Mouse (Mus musculus) small intestine, adult 2 months (tissue): ENCODE results near the gene Gcn1l1. TPM values are rescaled to one million over a fixed set of nuclear protein-coding genes. Genes with fewer than 3 reads are reported as not detected.

Source experiments
- H3K27ac ChIP-seq: fragments of 200-500 bp; 2 replicates; pipeline ENCODE4 v1.5.1; 2012; ENCODE audit warnings: low read depth, low read length, control low read depth, inconsistent platforms; ENCODE audit not compliant: insufficient read depth
- H3K27me3 ChIP-seq: fragments of 200-500 bp; 2 replicates; pipeline ENCODE4 v1.6.1; 2012; ENCODE audit warnings: mild to moderate bottlenecking, moderate library complexity, low read length, inconsistent platforms; ENCODE audit not compliant: control insufficient read depth, insufficient read depth
- H3K36me3 ChIP-seq: fragments of 200-500 bp; 2 replicates; pipeline ENCODE4 v1.6.1; 2012; ENCODE audit warnings: mild to moderate bottlenecking, low read length, control low read depth, inconsistent platforms; ENCODE audit not compliant: control insufficient read depth, insufficient read depth
- H3K4me1 ChIP-seq: fragments of 200-500 bp; 2 replicates; pipeline ENCODE4 v1.6.1; 2012; ENCODE audit warnings: low read length, inconsistent platforms, mixed read lengths; ENCODE audit not compliant: control insufficient read depth, insufficient read depth, insufficient read length
- H3K4me3 ChIP-seq: fragments of 200-500 bp; 2 replicates; pipeline ENCODE4 v1.5.1; 2012; ENCODE audit warnings: low read depth, mild to moderate bottlenecking, control low read depth, inconsistent platforms, low read length, moderate library complexity
- CTCF ChIP-seq: fragments of 200-500 bp; IDR thresholded peaks from 2 replicates; pipeline ENCODE4 v1.5.1; 2012; ENCODE audit warnings: low read depth, mild to moderate bottlenecking, control low read depth, inconsistent platforms, low read length, moderate library complexity, mixed read lengths; ENCODE audit not compliant: insufficient replicate concordance, insufficient read length; ENCODE audit errors: extremely low read depth
- POLR2A ChIP-seq: fragments of 200-500 bp; IDR thresholded peaks from 2 replicates; pipeline ENCODE4 v1.6.1; 2012; ENCODE audit warnings: low read depth, mild to moderate bottlenecking, control low read depth, inconsistent platforms, low read length, moderate library complexity
- WGBS: fragments of 180-500 bp; shearing (Covaris S2); methylation state at CpG from one replicate; pipeline ENCODE4 v1.1.7; 2018; 5-methylcytosine and 5-hydroxymethylcytosine counted together
- polyA plus RNA-seq: library from polyadenylated mRNA; depleted of rRNA; stranded (reverse); fragments of >200 nt; gene quantifications from 2 replicates; pipeline ENCODE4 v1.2.3, GENCODE M21; 2012

Gene Gcn1l1
- polyA plus RNA-seq, 1 experiment, result 30.7 TPM

DNA sequence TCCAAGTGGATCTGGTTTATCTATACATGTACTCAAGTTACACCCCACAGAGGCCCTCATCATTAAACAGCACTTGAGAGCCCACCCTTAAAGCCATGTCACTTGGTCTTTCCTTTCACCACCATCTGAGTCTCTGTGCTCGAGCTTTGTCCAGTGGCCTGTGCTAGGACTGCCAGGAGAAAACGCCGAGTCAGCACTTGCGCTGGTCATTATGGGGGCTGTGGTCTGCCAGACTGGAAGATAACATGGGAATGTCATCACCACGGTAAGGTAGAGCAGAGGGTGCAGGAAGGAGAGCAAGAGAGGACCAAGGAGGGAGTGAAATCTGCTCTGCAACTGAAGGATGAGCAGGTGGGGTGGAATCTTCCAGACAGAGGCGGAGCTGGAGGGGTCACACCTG lies 93.3 kb downstream of the Gcn1l1 start:
- TF ChIP-seq CTCF, result no peak
- TF ChIP-seq POLR2A, result no peak
- Histone ChIP-seq H3K36me3 (no peaks in the 10 kb centered on the region), H3K27ac (no peak overlapping the region), H3K4me3 (no peak overlapping the region), H3K27me3 (no peaks in the 10 kb centered on the region), H3K4me1 (no peaks in the 10 kb centered on the region; the same call in 1 of the 2 replicates)
- 80% methylated on average over 6 of the region's 6 CpGs for WGBS

DNA sequence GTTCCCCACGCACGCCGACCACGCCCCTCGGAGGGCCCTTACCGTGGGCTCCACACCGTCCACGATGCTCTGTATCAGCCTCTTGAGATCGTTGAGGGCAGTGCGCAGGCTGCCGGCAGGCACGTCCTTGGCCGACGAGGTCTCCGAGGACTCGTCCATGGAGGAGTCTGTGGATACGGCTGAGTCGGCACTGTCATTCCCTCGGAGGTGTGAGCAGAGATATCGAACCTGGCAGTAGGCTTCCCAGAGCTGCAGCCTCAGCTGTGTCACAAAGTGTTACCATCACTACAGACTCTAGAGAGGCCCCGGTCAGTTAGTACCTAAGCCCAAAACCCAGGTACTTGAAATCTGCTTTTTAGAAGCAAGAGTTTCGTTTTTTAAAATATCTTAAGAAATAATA lies 97.6 kb downstream of the Gcn1l1 start:
- no peaks in the 10 kb centered on the region for H3K36me3 ChIP-seq
- H3K27me3 ChIP-seq, result no peaks in the 10 kb centered on the region
- no peak overlapping the region for H3K27ac ChIP-seq
- H3K4me3 ChIP-seq, result no peak overlapping the region
- 79% methylated on average over 22 of the region's 22 CpGs for WGBS
- TF ChIP-seq POLR2A (no peak), CTCF (no peak)
- H3K4me1 ChIP-seq, result no peaks in the 10 kb centered on the region

DNA sequence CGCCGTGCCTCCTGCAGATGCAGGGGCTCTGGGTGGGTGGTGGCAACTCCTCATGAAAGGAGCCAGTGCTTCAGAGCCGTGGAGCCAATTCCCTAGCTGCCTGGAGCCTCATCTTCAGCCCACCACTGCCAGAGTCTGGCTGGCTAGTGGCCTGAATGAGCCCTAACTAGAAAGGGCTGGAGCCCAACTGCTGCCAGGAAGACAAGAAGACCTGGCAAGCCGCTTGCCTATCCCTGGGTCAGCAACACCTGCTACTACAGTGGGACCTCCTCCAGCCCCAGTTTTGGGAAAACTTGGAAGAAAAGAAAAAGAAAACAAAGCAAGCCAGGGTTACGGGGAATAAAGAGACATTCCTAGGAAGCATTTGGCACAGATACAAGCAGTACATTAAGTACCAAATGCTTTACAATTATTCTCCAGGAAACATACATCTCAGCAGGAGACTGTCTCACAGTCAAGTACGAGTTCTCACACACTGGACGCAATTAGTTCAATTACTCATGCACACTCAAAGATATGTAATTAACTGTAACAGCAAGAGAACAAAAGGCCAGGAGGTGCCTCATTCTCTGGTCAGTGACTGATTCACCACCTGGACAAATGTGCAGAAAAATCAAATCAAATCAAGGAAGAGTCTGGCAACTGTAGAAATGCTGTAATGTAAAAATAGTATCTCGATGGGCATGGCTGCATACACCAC lies 101.5 kb downstream of the Gcn1l1 start:
- 71% methylated on average over 8 of the region's 8 CpGs for WGBS
- Histone ChIP-seq H3K4me1 (no peaks in the 10 kb centered on the region), H3K27ac (no peak overlapping the region), H3K36me3 (no peaks in the 10 kb centered on the region), H3K27me3 (no peaks in the 10 kb centered on the region), H3K4me3 (no peak overlapping the region)
- no peak for TF ChIP-seq POLR2A
- TF ChIP-seq CTCF, result no peak

DNA sequence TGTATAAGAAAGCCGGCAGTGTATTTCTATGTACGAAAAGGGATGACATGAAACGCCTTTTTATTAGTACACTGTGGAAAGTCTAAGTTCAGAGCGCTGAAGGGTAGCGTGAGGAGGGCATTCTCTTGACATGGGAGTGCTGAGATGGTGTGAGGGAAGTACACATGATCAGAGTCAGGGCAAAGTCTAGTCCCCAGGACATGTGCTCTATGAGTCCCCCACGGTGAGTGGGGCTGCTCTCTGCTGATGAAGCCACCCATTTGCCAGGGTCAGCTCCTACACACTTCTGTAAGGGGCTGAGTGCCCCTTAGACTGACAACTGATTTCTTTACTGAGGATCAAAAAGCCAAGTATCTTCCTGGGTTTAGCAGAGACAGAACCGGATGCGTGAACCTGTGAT lies 102.2 kb downstream of the Gcn1l1 start:
- no peaks in the 10 kb centered on the region for H3K27me3 ChIP-seq
- no peaks in the 10 kb centered on the region for H3K36me3 ChIP-seq
- H3K4me1 ChIP-seq, result no peaks in the 10 kb centered on the region
- no peak overlapping the region for H3K4me3 ChIP-seq
- TF ChIP-seq POLR2A (no peak), CTCF (no peak)
- 67% methylated on average over 8 of the region's 8 CpGs for WGBS
- H3K27ac ChIP-seq, result no peak overlapping the region

DNA sequence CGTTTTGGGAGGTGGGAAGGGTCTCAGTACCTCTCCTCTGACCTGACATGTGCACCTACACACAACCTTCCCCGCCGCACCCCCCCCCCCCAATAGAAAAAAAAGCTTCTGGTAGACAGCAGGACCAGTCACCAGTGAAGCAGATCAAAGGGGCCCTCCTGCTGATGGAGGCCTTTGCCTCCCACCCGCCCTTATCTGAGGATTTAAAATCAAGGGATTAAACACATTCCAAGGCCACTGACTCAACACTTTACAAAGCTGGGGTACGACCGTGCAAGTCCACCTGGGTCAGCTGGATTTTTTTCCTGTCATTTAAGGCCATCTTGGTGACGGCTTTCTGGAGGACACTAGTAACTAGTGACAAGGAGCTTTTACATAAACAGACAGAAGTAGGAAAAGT lies 102.8 kb downstream of the Gcn1l1 start:
- no peaks in the 10 kb centered on the region for H3K27me3 ChIP-seq
- H3K27ac ChIP-seq, result no peak overlapping the region
- 46% methylated on average over 7 of the region's 7 CpGs for WGBS
- no peaks in the 10 kb centered on the region for H3K36me3 ChIP-seq
- no peaks in the 10 kb centered on the region for H3K4me1 ChIP-seq
- H3K4me3 ChIP-seq, result no peak overlapping the region
- no peak for TF ChIP-seq CTCF
- TF ChIP-seq POLR2A, result no peak

DNA sequence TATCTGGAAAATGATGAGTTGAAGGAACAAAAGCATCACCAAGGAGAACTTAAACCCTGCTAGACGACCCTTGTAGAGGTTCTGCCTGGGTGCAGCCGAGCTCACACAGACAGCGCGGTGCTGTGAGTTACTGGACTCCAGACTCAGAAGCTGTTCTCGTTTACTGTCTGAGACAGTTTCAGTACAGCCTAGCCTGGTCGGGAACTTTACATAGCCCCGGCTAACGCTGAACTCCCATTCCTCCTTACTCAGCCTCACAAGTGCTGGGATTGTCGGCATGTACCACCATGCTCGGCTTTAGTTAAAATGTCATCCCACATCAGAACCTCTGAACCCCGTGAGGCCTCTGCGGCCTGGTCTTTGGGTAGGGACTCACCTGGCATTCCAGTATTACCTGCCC lies 103.9 kb downstream of the Gcn1l1 start:
- no peak overlapping the region for H3K27ac ChIP-seq
- no peak overlapping the region for H3K4me3 ChIP-seq
- no peaks in the 10 kb centered on the region for H3K4me1 ChIP-seq
- TF ChIP-seq POLR2A (no peak), CTCF (no peak)
- 89% methylated on average over 12 of the region's 12 CpGs for WGBS
- no peaks in the 10 kb centered on the region for H3K27me3 ChIP-seq
- H3K36me3 ChIP-seq, result no peaks in the 10 kb centered on the region

DNA sequence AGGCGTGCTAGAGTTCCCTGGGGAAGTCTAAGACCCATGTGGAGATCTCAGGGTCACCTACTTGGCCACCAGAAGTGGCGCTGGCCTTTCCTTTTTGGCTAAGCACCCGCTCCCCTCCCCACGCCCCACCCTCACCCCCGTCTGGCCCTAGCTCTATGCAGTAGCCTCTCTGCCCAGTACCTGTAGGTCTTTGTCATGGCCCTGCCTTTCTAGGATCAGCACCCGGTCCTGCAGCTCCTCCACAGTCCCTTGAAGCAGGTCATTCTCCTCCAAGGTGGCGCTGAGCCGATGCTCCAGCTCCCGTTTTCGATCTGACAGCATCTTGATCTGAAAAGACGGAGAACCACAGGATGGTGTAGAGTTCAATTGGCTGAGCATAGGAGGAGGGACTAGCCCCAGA lies 104.9 kb downstream of the Gcn1l1 start:
- no peak overlapping the region for H3K4me3 ChIP-seq
- H3K36me3 ChIP-seq, result no peaks in the 10 kb centered on the region
- no peak overlapping the region for H3K27ac ChIP-seq
- WGBS, result 84% methylated on average over 11 of the region's 11 CpGs
- H3K27me3 ChIP-seq, result no peaks in the 10 kb centered on the region
- TF ChIP-seq CTCF (no peak), POLR2A (no peak)
- H3K4me1 ChIP-seq, result no peaks in the 10 kb centered on the region

DNA sequence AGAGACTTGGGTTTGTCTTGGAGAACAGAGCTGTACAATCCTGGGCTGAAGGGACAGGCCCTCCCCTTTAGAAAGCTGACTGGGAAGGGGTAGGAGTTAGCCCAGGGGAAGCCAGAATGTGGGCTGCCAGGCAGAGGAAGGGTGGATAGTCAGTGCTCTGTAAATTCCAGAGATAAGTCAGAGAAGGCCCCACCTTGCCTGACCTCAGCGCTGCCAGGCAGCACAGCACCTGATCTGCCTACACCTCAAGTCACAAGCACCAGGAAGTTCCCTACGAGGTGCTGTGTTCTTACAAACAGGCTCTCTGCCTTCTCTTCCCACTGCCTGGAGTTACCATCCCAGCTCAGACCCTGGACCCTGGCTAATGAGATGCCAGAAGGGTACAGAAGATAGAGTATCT lies 105.4 kb downstream of the Gcn1l1 start:
- Histone ChIP-seq H3K36me3 (no peaks in the 10 kb centered on the region), H3K4me3 (no peak overlapping the region), H3K27me3 (no peaks in the 10 kb centered on the region), H3K27ac (no peak overlapping the region), H3K4me1 (no peaks in the 10 kb centered on the region)
- TF ChIP-seq CTCF (no peak), POLR2A (no peak)
- 29% methylated on average over 2 of the region's 2 CpGs for WGBS
